Mouse (Mus musculus): ENCODE results near the gene Heatr1. TPM values are rescaled to one million over a fixed set of nuclear protein-coding genes. Genes with fewer than 3 reads are reported as not detected.

Heatr1 gene
- polyA plus RNA-seq, 1 experiment from 2014 or later, result 22.2 TPM

DNA sequence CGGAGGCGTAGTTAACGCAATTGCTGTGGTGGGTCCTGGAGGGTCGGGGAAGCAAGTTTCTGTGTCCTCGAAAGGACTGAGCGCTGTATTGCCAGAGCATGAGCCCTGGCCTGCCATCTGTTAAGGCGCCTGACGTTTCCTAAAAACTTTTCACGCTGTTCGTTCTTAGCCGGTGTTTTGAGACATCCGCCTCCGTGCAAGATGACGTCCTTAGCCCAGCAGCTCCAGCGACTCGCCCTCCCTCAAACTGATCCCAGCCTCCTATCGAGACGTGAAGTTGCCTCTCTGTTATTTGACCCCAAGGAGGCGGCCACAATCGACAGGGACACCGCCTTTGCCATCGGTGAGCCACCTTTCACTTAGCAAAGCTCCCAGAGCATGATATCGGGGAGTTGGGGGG is 744 bp downstream of the Heatr1 start:
- Histone ChIP-seq H3K36me3 (peaks cover 24% of the 10 kb centered on the region), H3K4me1 (peaks cover 10% of the 10 kb centered on the region), H3K4me3 (peak overlapping the region; percentile 84), H3K27me3 (replicated peaks) (no peaks in the 10 kb centered on the region), H3K4me2 (replicated peaks) (peak overlapping the region; percentile 85), H3K27ac (no peak overlapping the region), H3K9me3 (no peaks in the 10 kb centered on the region), H3K9ac (peak overlapping the region; percentile 59)
- 1% methylated on average over 23 of the region's 23 CpGs for WGBS
- ATAC-seq (ENCODE audit: low FRiP score, low read depth), result no peak; the same call in 1 of the 2 replicates

- ATAC-seq (ENCODE audit: low FRiP score, low read depth), result no peak
- no peak overlapping the region for H3K27ac ChIP-seq
- 90% methylated on average over 9 of the region's 9 CpGs for WGBS
- H3K4me2 ChIP-seq (replicated peaks), result no peak overlapping the region
- no peak overlapping the region for H3K9ac ChIP-seq
- H3K27me3 ChIP-seq (replicated peaks), result no peaks in the 10 kb centered on the region
- no peak overlapping the region for H3K4me3 ChIP-seq
- peaks cover 65% of the 10 kb centered on the region for H3K36me3 ChIP-seq
- no peaks in the 10 kb centered on the region for H3K9me3 ChIP-seq
- no peaks in the 10 kb centered on the region for H3K4me1 ChIP-seq
Observed at GRCm38 (mm10) chr13:12408343-12409066, 13.7 kb downstream of the Heatr1 start.

GRCm38 (mm10) chr13:12412016-12412415 is 17.2 kb downstream of the Heatr1 start:
- no peak for ATAC-seq (ENCODE audit: low FRiP score, low read depth)
- WGBS, result 91% methylated on average over 8 of the region's 8 CpGs
- Histone ChIP-seq H3K9ac (no peak overlapping the region), H3K27ac (no peak overlapping the region), H3K4me3 (no peak overlapping the region), H3K4me1 (no peaks in the 10 kb centered on the region), H3K9me3 (no peaks in the 10 kb centered on the region), H3K27me3 (replicated peaks) (no peaks in the 10 kb centered on the region), H3K36me3 (peaks cover 73% of the 10 kb centered on the region), H3K4me2 (replicated peaks) (no peak overlapping the region)

GRCm38 (mm10) chr13:12420596-12420995 is 25.8 kb downstream of the Heatr1 start:
- 95% methylated on average over 9 of the region's 9 CpGs for WGBS
- H3K9me3 ChIP-seq, result no peaks in the 10 kb centered on the region
- H3K4me1 ChIP-seq, result no peaks in the 10 kb centered on the region
- ATAC-seq (ENCODE audit: low FRiP score, low read depth), result no peak
- H3K27me3 ChIP-seq (replicated peaks), result no peaks in the 10 kb centered on the region
- no peak overlapping the region for H3K9ac ChIP-seq
- peaks cover 86% of the 10 kb centered on the region for H3K36me3 ChIP-seq
- H3K4me3 ChIP-seq, result no peak overlapping the region
- no peak overlapping the region for H3K4me2 ChIP-seq (replicated peaks)
- no peak overlapping the region for H3K27ac ChIP-seq

DNA sequence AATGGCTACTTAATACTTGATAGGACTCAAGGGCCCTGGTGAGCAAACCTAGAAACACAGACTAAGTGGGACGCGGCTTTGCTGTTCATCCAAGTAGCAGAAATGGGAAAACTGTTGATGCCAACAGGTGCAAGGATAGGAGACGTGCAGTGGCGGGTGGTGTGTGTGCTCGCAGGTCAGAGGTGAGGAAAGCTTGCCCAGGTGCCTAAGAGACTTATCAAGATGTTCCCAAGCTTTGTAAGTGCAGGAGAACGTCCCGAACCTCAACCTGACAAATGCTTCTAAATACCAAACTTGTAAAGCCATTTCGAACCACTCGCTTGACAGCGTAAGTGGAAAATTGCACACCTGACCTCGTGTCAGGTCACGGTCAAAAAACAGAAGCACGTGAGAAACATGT is 33.7 kb downstream of the Heatr1 start:
- Histone ChIP-seq H3K9ac (no peak overlapping the region), H3K27ac (no peak overlapping the region), H3K4me1 (no peaks in the 10 kb centered on the region), H3K36me3 (peaks cover 89% of the 10 kb centered on the region), H3K4me3 (no peak overlapping the region), H3K9me3 (no peaks in the 10 kb centered on the region), H3K27me3 (replicated peaks) (no peaks in the 10 kb centered on the region), H3K4me2 (replicated peaks) (no peak overlapping the region)
- ATAC-seq (ENCODE audit: low FRiP score, low read depth), result no peak
- WGBS, result 95% methylated on average over 13 of the region's 13 CpGs

DNA sequence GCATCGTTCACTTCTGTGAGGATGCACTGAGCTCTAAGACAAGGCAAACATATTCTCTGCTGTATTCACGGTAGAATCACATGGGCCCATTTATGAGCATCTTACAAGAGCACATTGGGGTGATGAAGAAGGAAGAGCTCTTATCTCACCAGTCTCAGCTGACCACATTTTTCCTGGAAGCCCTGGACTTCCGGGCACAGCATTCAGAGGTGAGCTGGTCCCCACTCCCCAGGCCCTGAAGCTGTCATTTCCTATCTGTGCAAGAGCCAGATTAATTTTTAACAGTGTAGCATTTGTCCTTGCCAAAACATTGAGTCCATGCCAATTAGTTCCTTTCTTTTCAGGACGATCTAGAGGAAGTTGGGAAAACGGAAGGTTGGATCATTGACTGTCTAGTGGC is 39.0 kb downstream of the Heatr1 start:
- H3K4me1 ChIP-seq, result no peaks in the 10 kb centered on the region
- H3K9me3 ChIP-seq, result no peaks in the 10 kb centered on the region
- peaks cover 89% of the 10 kb centered on the region for H3K36me3 ChIP-seq
- no peak overlapping the region for H3K27ac ChIP-seq
- 85% methylated on average over 5 of the region's 5 CpGs for WGBS
- ATAC-seq (ENCODE audit: low FRiP score, low read depth), result no peak
- H3K4me3 ChIP-seq, result no peak overlapping the region
- H3K9ac ChIP-seq, result no peak overlapping the region
- H3K27me3 ChIP-seq (replicated peaks), result no peaks in the 10 kb centered on the region
- no peak overlapping the region for H3K4me2 ChIP-seq (replicated peaks)

DNA sequence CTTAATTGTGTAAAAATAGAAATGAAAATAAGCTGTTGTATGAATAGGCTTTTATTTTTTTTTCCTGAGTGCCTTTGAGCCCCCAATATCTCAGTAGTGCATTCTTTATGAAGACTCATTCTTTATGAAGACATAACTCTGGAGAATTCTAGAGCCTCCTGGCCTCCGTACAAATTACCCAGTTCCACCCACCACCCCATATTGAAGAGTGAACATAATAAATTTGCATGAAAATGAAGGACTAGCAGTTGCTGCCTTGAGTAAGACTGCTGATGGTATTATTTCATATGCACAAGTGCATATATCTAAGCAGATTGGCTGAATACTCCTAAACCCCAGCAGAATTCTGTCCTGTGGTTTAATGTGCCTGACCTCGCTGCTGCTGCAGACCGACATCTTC is 44.8 kb downstream of the Heatr1 start:
- no peak overlapping the region for H3K9ac ChIP-seq
- no peaks in the 10 kb centered on the region for H3K27me3 ChIP-seq (replicated peaks)
- no peak for ATAC-seq (ENCODE audit: low FRiP score, low read depth)
- no peaks in the 10 kb centered on the region for H3K9me3 ChIP-seq
- no peak overlapping the region for H3K4me3 ChIP-seq
- no peaks in the 10 kb centered on the region for H3K4me1 ChIP-seq
- H3K27ac ChIP-seq, result no peak overlapping the region
- no peak overlapping the region for H3K4me2 ChIP-seq (replicated peaks)
- peaks cover 58% of the 10 kb centered on the region for H3K36me3 ChIP-seq
- WGBS, result 91% methylated on average over 3 of the region's 3 CpGs

GRCm38 (mm10) chr13:12440813-12441212 is 46.0 kb downstream of the Heatr1 start:
- H3K4me2 ChIP-seq (replicated peaks), result no peak overlapping the region
- no peak overlapping the region for H3K9ac ChIP-seq
- no peaks in the 10 kb centered on the region for H3K9me3 ChIP-seq
- no peak overlapping the region for H3K4me3 ChIP-seq
- no peak for ATAC-seq (ENCODE audit: low FRiP score, low read depth)
- peaks cover 47% of the 10 kb centered on the region for H3K36me3 ChIP-seq
- WGBS, result 89% methylated on average over 6 of the region's 6 CpGs
- H3K27ac ChIP-seq, result no peak overlapping the region
- H3K27me3 ChIP-seq (replicated peaks), result no peaks in the 10 kb centered on the region
- H3K4me1 ChIP-seq, result no peaks in the 10 kb centered on the region

DNA sequence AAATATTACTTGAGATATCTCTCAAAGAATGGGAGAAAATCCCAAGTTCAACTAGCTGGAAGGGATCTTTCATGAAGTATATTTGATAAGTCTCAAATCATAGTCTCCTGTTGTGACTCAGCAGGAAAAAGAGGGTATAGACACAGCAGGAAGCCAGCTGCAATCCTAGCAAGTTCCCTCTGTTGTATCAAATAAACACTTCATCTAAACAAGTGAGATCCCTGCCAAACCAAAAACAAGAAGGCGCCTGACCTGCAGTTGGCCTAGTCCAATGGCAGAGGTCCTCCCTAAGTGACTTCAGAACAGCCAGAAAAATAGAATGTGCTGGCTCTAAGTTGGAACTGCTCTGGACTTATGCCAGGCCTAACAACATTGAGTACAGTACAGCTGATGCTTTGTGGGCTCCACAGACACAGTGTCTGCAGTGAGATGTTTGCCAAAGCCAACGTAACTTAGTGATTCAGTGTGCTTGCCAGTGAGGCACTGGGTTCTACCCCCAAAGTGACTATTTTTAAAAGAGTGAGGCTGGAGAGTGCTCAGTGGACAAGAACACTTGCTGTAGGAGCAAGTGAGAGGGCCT is 47.3 kb downstream of the Heatr1 start:
- Histone ChIP-seq H3K4me2 (replicated peaks) (no peak overlapping the region), H3K4me3 (no peak overlapping the region), H3K9me3 (no peaks in the 10 kb centered on the region), H3K4me1 (no peaks in the 10 kb centered on the region), H3K27me3 (replicated peaks) (no peaks in the 10 kb centered on the region), H3K36me3 (peaks cover 37% of the 10 kb centered on the region), H3K27ac (no peak overlapping the region), H3K9ac (no peak overlapping the region)
- WGBS, result 91% methylated on average over 2 of the region's 2 CpGs
- ATAC-seq (ENCODE audit: low FRiP score, low read depth), result no peak

- WGBS, result 85% methylated on average over 14 of the region's 14 CpGs
- no peak for ATAC-seq (ENCODE audit: low FRiP score, low read depth)
- Histone ChIP-seq H3K27ac (no peak overlapping the region), H3K36me3 (peaks cover 7% of the 10 kb centered on the region), H3K27me3 (replicated peaks) (no peaks in the 10 kb centered on the region), H3K9ac (no peak overlapping the region), H3K9me3 (no peaks in the 10 kb centered on the region), H3K4me2 (replicated peaks) (no peak overlapping the region), H3K4me1 (no peaks in the 10 kb centered on the region), H3K4me3 (no peak overlapping the region)
Observed at GRCm38 (mm10) chr13:12453150-12453549, 58.3 kb downstream of the Heatr1 start.

- Histone ChIP-seq H3K9ac (no peak overlapping the region), H3K4me1 (no peaks in the 10 kb centered on the region), H3K27me3 (replicated peaks) (no peaks in the 10 kb centered on the region), H3K4me2 (replicated peaks) (no peak overlapping the region), H3K36me3 (peaks cover 7% of the 10 kb centered on the region), H3K4me3 (no peak overlapping the region), H3K27ac (no peak overlapping the region), H3K9me3 (no peaks in the 10 kb centered on the region)
- WGBS, result 84% methylated on average over 7 of the region's 7 CpGs
- no peak for ATAC-seq (ENCODE audit: low FRiP score, low read depth)
Observed at GRCm38 (mm10) chr13:12454686-12455390, 60.0 kb downstream of the Heatr1 start.

DNA sequence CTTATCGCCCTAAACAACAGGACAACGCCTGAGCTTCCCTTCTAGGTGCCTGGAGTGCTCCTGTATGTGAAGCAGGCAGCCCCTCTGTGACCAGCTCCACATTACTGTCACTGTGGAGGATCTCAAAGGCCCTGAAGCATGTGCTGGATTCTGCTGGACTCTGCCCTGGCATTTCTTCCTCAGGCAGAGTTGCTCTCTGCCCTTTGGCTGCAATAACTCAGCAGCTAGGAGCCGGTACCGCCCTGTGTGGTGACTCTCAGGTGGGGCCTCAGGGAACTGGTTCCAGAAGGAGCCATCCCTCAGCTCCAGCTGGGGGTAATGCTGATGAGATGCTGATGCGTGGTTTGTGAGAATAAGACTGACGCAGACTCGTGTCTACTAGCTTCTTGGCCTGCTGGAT is 61.9 kb downstream of the Heatr1 start:
- H3K4me2 ChIP-seq (replicated peaks), result no peak overlapping the region
- no peaks in the 10 kb centered on the region for H3K4me1 ChIP-seq
- WGBS, result 85% methylated on average over 7 of the region's 7 CpGs
- H3K4me3 ChIP-seq, result no peak overlapping the region
- H3K36me3 ChIP-seq, result peaks cover 7% of the 10 kb centered on the region
- H3K9me3 ChIP-seq, result no peaks in the 10 kb centered on the region
- H3K27me3 ChIP-seq (replicated peaks), result no peaks in the 10 kb centered on the region
- H3K9ac ChIP-seq, result no peak overlapping the region
- no peak for ATAC-seq (ENCODE audit: low FRiP score, low read depth)
- no peak overlapping the region for H3K27ac ChIP-seq

Data from neural tube, embryonic 12.5 days (tissue).